Comparison of ENCODE assay signal across 9 mouse cellular contexts in the genomic region with DNA sequence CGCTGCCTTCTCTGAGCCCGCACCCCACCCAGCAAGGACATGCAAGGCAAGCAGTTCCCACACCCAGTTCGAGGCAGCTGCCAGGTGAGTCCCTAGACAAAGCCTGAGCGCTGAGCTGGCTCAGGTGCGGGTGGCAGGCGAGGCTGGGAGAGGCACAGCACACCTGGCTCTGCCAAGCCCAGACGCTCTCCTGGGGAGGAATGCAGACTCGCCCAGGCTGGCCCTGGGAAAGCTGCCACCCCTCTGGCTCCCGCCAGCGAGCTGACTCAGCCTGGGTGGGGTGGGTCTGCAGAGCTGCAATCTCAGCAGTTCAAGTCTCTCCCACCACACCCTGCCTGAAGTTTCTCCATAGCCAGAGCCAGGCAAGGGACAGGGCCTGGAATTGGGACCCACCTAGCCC. TPM values are rescaled to one million over a fixed set of nuclear protein-coding genes. Genes with fewer than 3 reads are reported as not detected.
A peak's percentile ranks its signal among the peaks of the same experiment; 100 is the strongest.
DNase-seq lines count a peak whose midpoint lies in the region; ATAC-seq and TF ChIP-seq lines count a peak whose summit lies in the region.
"Had no signal": no experiment of that assay in that cellular context is flagged by ENCODE, and none has a peak within 500 bp of the region (broad histone marks: within the 10 kb centered on the region; RNA-seq: fewer than 3 reads in every experiment).

No protein-coding gene starts in this region.

- no peak overlapping the region for H3K9ac ChIP-seq in limb, embryonic 13.5 days

- H3K27me3 ChIP-seq in limb, embryonic 13.5 days, result no peaks in the 10 kb centered on the region
- H3K27me3 ChIP-seq in cerebellum, adult 2 months (ENCODE audit: control insufficient read depth, insufficient read depth, low read length), result no peaks in the 10 kb centered on the region

- peak; percentile 34; the same call in 1 of the 2 replicates for ATAC-seq in limb, embryonic 13.5 days (ENCODE audit: low FRiP score, low read depth)

- TF ChIP-seq CTCF in cerebellum, adult 2 months (IDR thresholded peaks at IDR 0.05; ENCODE audit: borderline replicate concordance, insufficient read depth, low read depth, low read length), result no peak

- DNase-seq in right cerebral cortex, adult 18-20 months, result peak; percentile 22
- DNase-seq in right cerebral cortex, postnatal 4 days, result no peak
- peak; percentile 72 for DNase-seq in gastrocnemius, adult 18-20 months (ENCODE audit: low spot score)
- peak; percentile 64 for DNase-seq in urinary bladder, adult 2 months (ENCODE audit: low spot score)
- DNase-seq in left cerebral cortex, adult 11 months (ENCODE audit: low spot score), result no peak
- DNase-seq in cerebellum, adult 2 months, result no peak
- no peak for DNase-seq in thymus, postnatal 10 days (ENCODE audit: low spot score in 2 of 2)

- H3K36me3 ChIP-seq in limb, embryonic 13.5 days, result no peaks in the 10 kb centered on the region

- H3K9me3 ChIP-seq in limb, embryonic 13.5 days, result no peaks in the 10 kb centered on the region

- WGBS in limb, embryonic 13.5 days, result 38% methylated on average over 10 of the region's 10 CpGs
- 14% methylated on average over 10 of the region's 10 CpGs for WGBS in cerebellum, adult 2 months

- H3K27ac ChIP-seq in limb, embryonic 13.5 days, result peak overlapping the region; percentile 67; the same call in 1 of the 2 replicates
- no peak overlapping the region for H3K27ac ChIP-seq in cerebellum, adult 2 months (ENCODE audit: insufficient read depth, low read length)

- TF ChIP-seq POLR2A in cerebellum, adult 2 months (IDR thresholded peaks at IDR 0.05; ENCODE audit: borderline replicate concordance, insufficient read depth, low read length), result no peak

- H3K4me1 ChIP-seq in limb, embryonic 13.5 days, result peaks cover 5% of the 10 kb centered on the region; the same call in 1 of the 2 replicates
- H3K4me1 ChIP-seq in cerebellum, adult 2 months (ENCODE audit: control insufficient read depth, insufficient read depth, low read length), result 0 out of 2 replicates have a peak, but pooled peaks cover 5% of the 10 kb centered on the region

- no peak overlapping the region for H3K4me3 ChIP-seq in limb, embryonic 13.5 days
- no peak overlapping the region for H3K4me3 ChIP-seq in cerebellum, adult 2 months (replicated peaks; ENCODE audit: insufficient read depth, low read depth, low read length)

- H3K4me2 ChIP-seq in limb, embryonic 13.5 days (replicated peaks), result no peak overlapping the region

RNA-seq across cellular contexts. Expression of gene Krt42, which starts 17.4 kb away (rescaled TPM):
- total RNA-seq in gastrocnemius, adult 18-20 months (2021), result not detected
- not detected in 2 replicates for polyA plus RNA-seq in limb, embryonic 13.5 days (2015; fragmentation: Nextera tagmentation; extraction: Ambion mirVana)
- not detected in 2 replicates for polyA plus RNA-seq in urinary bladder, adult 2 months (2012; rRNA removed)
- polyA plus RNA-seq in cerebellum, adult 2 months (2012; rRNA removed), result not detected in 2 replicates
- total RNA-seq: layer of hippocampus, adult 8-10 months had no signal

RNA-seq across cellular contexts. Expression of gene Krt17, which starts 26.2 kb away (rescaled TPM):
- under 1 TPM in 1 of 2 experiments, not detected in 1; 0.14 TPM for total RNA-seq in gastrocnemius, adult 18-20 months (2021)
- 43.9 and 52.1 TPM in 2 replicates for polyA plus RNA-seq in limb, embryonic 13.5 days (2015; fragmentation: Nextera tagmentation; extraction: Ambion mirVana)
- polyA plus RNA-seq in urinary bladder, adult 2 months (2012; rRNA removed), result 0.44 and 0.61 TPM in 2 replicates
- 0.11 and 0.16 TPM in 2 replicates for polyA plus RNA-seq in cerebellum, adult 2 months (2012; rRNA removed)
- total RNA-seq: layer of hippocampus, adult 8-10 months had no signal

RNA-seq across cellular contexts. Expression of gene Eif1, which starts 32.7 kb away (rescaled TPM):
- total RNA-seq in gastrocnemius, adult 18-20 months (2021), result 1,000 to 10,000 TPM; 1,490 to 1,592 TPM
- 1,631 and 1,669 TPM in 2 replicates for polyA plus RNA-seq in limb, embryonic 13.5 days (2015; fragmentation: Nextera tagmentation; extraction: Ambion mirVana)
- polyA plus RNA-seq in urinary bladder, adult 2 months (2012; rRNA removed), result 510 and 627 TPM in 2 replicates
- polyA plus RNA-seq in cerebellum, adult 2 months (2012; rRNA removed), result 430 and 502 TPM in 2 replicates

RNA-seq across cellular contexts. Expression of gene Krt16, which starts 38.3 kb away (rescaled TPM):
- not detected for total RNA-seq in gastrocnemius, adult 18-20 months (2021)
- polyA plus RNA-seq in limb, embryonic 13.5 days (2015; fragmentation: Nextera tagmentation; extraction: Ambion mirVana), result 0.13 and 0.19 TPM in 2 replicates
- not detected in 2 replicates for polyA plus RNA-seq in urinary bladder, adult 2 months (2012; rRNA removed)
- not detected in 2 replicates for polyA plus RNA-seq in cerebellum, adult 2 months (2012; rRNA removed)
- total RNA-seq: layer of hippocampus, adult 8-10 months had no signal

RNA-seq across cellular contexts. Expression of gene Gast, which starts 47.2 kb away (rescaled TPM):
- not detected for total RNA-seq in gastrocnemius, adult 18-20 months (2021)
- polyA plus RNA-seq in limb, embryonic 13.5 days (2015; fragmentation: Nextera tagmentation; extraction: Ambion mirVana), result not detected in 2 replicates
- not detected in 2 replicates for polyA plus RNA-seq in urinary bladder, adult 2 months (2012; rRNA removed)
- polyA plus RNA-seq in cerebellum, adult 2 months (2012; rRNA removed), result not detected in 2 replicates
- total RNA-seq: layer of hippocampus, adult 8-10 months had no signal

Comparison
In these comparisons a context has a peak if more than half of its experiments do, and no peak if none do; other contexts are left out.
1. DNase-seq: peak in right cerebral cortex, adult 18-20 months (single experiment), gastrocnemius, adult 18-20 months (single experiment) and urinary bladder, adult 2 months (single experiment); none in right cerebral cortex, postnatal 4 days (single experiment), left cerebral cortex, adult 11 months (single experiment), cerebellum, adult 2 months (0 of 2) and thymus, postnatal 10 days (0 of 2).
2. RNA of gene Krt17, which starts 26.2 kb away (polyA plus RNA-seq): 43.9 to 52.1 TPM in limb, embryonic 13.5 days; 0.44 to 0.61 TPM in urinary bladder, adult 2 months and 0.11 to 0.16 TPM in cerebellum, adult 2 months; every median in the first group is over 10 times any median in the second.